Mouse (Mus musculus): Measurements from ENCODE around the gene Mrps36.

DNA sequence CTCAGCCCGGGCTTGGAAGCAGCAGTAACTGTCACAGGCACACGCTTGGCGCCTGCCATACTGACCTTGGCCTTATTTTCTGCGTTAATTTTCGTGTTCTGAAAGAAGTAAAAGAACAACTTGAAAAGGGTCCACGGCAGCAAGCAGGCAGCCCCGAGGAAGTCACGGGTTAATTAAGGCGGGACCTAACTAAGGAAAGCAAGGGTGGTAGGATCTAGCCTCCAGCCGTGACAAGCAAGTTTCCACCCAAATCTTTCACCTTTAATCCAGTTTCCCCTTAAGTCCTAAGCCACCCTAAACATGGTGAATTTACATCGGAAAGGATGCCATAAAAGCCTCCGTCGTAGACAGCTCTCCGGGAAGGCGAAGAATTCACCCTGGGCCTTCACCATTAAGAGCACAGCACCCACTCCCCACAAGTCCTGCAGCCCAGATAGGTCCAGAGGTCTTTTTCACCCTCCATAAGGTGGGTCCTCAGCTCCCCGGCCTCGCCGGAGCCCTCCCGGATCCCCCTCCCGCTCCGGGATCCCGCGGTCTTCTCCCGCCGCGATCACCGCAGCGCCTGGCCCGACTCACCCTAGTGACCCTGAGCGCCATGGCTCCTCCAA, 41.5 kb upstream of the Mrps36 start:
- TF ChIP-seq CTCF (IDR thresholded peaks at IDR 0.05; ENCODE audit: extremely low read depth, insufficient read depth, insufficient read length, insufficient replicate concordance) = no peak
- TF ChIP-seq POLR2A (IDR thresholded peaks at IDR 0.05; ENCODE audit: low read depth, low read length) = no peak
